Mouse (Mus musculus): ENCODE data around the gene Gm49380. TPM values are rescaled to one million over a fixed set of nuclear protein-coding genes. Genes with fewer than 3 reads are reported as not detected.

Gm49380 gene
- polyA plus RNA-seq, 1 experiment from 2014 or later: not detected

DNA sequence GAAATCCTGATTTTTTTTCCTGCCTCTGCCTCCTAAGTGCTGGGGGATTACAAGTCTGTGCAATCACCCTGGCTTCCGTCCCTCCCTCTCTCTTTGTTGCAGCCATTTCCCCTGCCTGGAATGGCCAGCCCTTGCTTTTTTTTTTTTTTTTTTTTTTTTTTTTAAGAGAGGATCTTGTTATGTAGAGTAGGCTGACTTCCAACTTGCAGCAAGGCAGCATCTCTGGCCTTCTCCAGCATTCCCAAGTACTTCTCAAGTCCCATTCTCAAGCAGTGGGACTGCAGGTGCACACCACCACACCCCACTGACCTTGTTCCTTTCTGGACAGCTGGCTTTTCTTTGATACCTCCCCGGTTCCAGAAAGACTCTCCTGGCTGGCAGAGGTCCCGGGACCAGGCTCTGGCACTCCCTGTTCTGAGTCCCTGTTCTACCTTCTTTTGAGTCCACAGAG, 14.1 kb upstream of the Gm49380 start:
- H3K9me3 ChIP-seq (replicated peaks; ENCODE audit: low read length): no peaks in the 10 kb centered on the region
- DNase-seq (ENCODE audit: low spot score) (peak; percentile 41), ATAC-seq (replicated peaks; ENCODE audit: low FRiP score, low read depth) (no peak)
- WGBS: 57% methylated on average over 3 of the region's 3 CpGs
- no peak for TF ChIP-seq CTCF (IDR thresholded peaks at IDR 0.05; ENCODE audit: low read depth)
- peak overlapping the region; percentile 20; the same call in 1 of the 2 replicates for H3K27ac ChIP-seq
- no peak overlapping the region for H3K9ac ChIP-seq (ENCODE audit: low read depth, low read length)
- H3K27me3 ChIP-seq (ENCODE audit: insufficient read depth, low read length): no peaks in the 10 kb centered on the region
- H3K4me2 ChIP-seq (ENCODE audit: low read length): no peak overlapping the region
- H3K4me1 ChIP-seq (replicated peaks; ENCODE audit: insufficient read depth, low read length): peaks cover 41% of the 10 kb centered on the region
- H3K36me3 ChIP-seq (ENCODE audit: insufficient read depth, low read length): no peaks in the 10 kb centered on the region
- no peak overlapping the region for H3K4me3 ChIP-seq (replicated peaks; ENCODE audit: low read depth, low read length)

DNA sequence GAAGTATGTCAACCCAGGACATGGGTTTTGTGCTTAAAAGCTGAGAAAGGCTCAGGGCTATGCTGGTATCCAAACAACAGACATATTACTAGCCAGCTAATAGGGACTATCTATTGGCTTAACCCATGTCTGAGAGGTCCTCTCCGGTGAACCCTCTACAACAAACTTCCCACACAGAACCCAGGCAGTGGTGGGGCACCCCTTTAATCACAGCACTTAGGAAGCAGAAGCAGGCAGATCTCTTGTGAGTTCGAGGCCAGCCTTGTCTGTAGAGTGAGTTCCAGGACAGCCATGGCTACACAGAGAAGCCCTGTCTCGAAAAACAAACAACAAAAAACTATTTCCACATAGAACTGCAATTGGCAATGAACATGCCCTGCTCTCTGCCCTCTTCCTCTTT, 13.4 kb upstream of the Gm49380 start:
- H3K4me2 ChIP-seq (ENCODE audit: low read length): no peak overlapping the region
- DNase-seq (ENCODE audit: low spot score) (no peak), ATAC-seq (replicated peaks; ENCODE audit: low FRiP score, low read depth) (no peak)
- no peak overlapping the region for H3K9ac ChIP-seq (ENCODE audit: low read depth, low read length)
- H3K4me1 ChIP-seq (replicated peaks; ENCODE audit: insufficient read depth, low read length): peaks cover 41% of the 10 kb centered on the region
- H3K27me3 ChIP-seq (ENCODE audit: insufficient read depth, low read length): no peaks in the 10 kb centered on the region
- no peaks in the 10 kb centered on the region for H3K36me3 ChIP-seq (ENCODE audit: insufficient read depth, low read length)
- H3K9me3 ChIP-seq (replicated peaks; ENCODE audit: low read length): no peaks in the 10 kb centered on the region
- TF ChIP-seq CTCF (IDR thresholded peaks at IDR 0.05; ENCODE audit: low read depth): no peak
- 81% methylated on average over 3 of the region's 3 CpGs for WGBS
- no peak overlapping the region for H3K4me3 ChIP-seq (replicated peaks; ENCODE audit: low read depth, low read length)
- peak overlapping the region; percentile 60; the same call in 1 of the 2 replicates for H3K27ac ChIP-seq

DNA sequence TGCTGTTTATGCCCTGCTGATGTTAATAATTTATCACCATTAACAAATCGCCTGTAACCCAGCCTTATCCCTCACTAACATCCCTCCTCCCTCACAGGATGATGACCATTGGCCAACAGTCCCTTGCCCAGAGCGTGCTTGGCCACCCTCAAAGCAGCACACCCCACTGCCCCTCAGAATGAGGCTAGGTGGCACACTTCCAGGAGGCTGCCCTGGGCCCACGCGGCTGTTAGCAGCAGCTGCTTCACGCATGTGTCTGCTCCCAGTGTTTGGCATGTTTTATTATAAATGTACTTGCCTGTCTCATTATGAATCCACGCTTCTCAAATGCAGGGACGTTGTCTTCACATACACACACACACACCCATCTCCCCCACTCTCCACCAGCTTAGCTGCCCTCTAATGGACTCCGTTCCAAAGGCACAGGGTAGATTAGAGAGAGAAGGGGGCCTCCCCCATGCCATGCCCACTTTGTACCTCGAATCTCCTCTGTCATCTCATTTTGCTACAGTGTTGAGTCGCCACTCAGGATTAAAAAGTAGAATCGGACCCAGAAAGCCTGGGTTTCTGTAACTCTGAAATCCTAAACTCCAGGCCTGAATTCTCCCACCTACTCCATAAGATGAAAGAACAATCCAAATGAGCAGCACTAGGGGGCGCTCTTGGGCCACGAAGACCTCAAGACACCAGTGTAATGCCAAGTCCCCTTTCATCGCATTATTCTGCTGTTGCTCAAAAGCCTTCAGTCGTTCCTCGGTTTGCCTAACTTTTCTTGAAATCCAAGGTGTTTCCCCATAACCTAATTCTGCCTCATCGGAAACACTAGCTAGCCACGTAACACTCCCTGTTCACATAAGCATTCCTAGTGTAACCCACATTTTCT, 12.5 kb upstream of the Gm49380 start:
- no peaks in the 10 kb centered on the region for H3K27me3 ChIP-seq (ENCODE audit: insufficient read depth, low read length)
- H3K4me1 ChIP-seq (replicated peaks; ENCODE audit: insufficient read depth, low read length): peaks cover 34% of the 10 kb centered on the region
- peak; percentile 91 for TF ChIP-seq CTCF (IDR thresholded peaks at IDR 0.05; ENCODE audit: low read depth)
- H3K9me3 ChIP-seq (replicated peaks; ENCODE audit: low read length): no peaks in the 10 kb centered on the region
- H3K36me3 ChIP-seq (ENCODE audit: insufficient read depth, low read length): no peaks in the 10 kb centered on the region
- DNase-seq (ENCODE audit: low spot score) (peak; percentile 96), ATAC-seq (replicated peaks; ENCODE audit: low FRiP score, low read depth) (peak; percentile 67)
- no peak overlapping the region for H3K9ac ChIP-seq (ENCODE audit: low read depth, low read length)
- H3K4me2 ChIP-seq (ENCODE audit: low read length): peak overlapping the region; percentile 37; the same call in 1 of the 2 replicates
- H3K27ac ChIP-seq: peak overlapping the region; percentile 65
- no peak overlapping the region for H3K4me3 ChIP-seq (replicated peaks; ENCODE audit: low read depth, low read length)
- 17% methylated on average over 18 of the region's 18 CpGs for WGBS

DNA sequence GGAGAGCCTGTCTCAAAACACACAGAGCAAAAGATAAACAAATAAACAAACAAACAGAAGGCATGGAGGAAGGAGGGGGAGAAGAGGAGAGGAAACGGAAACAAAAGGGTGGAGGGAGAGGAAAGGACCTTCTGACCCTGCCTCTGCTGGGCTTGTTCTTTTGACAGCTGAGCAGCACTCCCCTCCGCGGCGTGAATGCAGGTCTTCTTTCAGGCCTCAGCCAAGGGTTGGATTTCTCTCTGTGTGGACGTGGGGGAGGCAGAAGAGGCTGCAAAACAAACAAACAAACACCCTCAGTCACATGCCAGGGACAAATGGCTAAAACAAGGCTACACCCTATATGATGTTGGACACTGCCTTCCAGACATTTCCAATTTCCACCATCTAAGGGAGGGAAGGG, 11.7 kb upstream of the Gm49380 start:
- Histone ChIP-seq H3K4me2 (ENCODE audit: low read length) (no peak overlapping the region), H3K9ac (ENCODE audit: low read depth, low read length) (no peak overlapping the region), H3K36me3 (ENCODE audit: insufficient read depth, low read length) (no peaks in the 10 kb centered on the region), H3K4me1 (replicated peaks; ENCODE audit: insufficient read depth, low read length) (peaks cover 27% of the 10 kb centered on the region; the same call in 1 of the 2 replicates), H3K27ac (peak overlapping the region; percentile 65), H3K27me3 (ENCODE audit: insufficient read depth, low read length) (no peaks in the 10 kb centered on the region), H3K4me3 (replicated peaks; ENCODE audit: low read depth, low read length) (no peak overlapping the region), H3K9me3 (replicated peaks; ENCODE audit: low read length) (no peaks in the 10 kb centered on the region)
- DNase-seq (ENCODE audit: low spot score) (no peak), ATAC-seq (replicated peaks; ENCODE audit: low FRiP score, low read depth) (no peak)
- WGBS: 12% methylated on average over 5 of the region's 5 CpGs
- TF ChIP-seq CTCF (IDR thresholded peaks at IDR 0.05; ENCODE audit: low read depth): no peak

DNA sequence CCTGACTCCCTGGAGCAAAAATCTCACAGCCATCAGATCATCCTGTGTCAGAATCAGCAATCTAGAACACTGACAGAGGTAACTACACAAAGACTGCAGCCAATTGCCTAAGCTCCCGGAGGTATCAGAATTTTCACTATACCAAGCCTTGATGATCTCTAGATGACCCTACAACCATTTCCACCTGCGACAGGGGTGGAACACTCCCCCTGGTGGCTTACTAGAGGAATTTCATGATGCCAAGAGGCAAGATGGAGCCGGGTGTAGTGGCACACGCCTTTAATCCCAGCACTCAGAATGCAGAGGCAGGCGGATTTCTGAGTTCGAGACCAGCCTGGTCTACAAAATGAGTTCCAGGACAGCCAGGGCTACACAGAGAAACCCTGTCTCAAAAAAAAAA, 11.0 kb upstream of the Gm49380 start:
- TF ChIP-seq CTCF (IDR thresholded peaks at IDR 0.05; ENCODE audit: low read depth): peak; percentile 72

DNA sequence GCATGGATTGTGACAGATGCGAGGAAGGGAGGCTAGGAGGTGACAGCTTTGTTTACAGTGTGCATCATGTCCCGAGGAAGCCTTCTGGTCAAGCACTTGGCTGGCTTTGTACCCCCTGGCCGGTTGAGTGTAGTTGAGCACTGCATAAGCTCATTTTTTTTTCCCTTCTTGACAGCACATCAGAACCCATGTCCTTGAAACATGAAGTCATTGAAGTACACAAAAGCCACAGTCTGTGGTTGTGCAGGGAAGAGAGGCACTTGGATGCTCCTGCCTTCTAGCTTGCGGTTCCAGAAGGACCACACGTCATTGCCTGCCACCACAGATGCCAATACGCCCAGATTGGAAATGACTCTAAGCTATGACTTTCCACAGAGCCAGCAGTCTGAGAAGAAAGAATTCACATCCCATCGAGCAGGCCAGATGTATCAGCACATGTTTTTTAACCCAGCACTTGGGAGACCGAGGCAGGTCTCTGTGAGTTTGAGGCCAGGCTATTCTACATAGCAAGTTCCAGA, 6.7 kb upstream of the Gm49380 start:
- 74% methylated on average over 8 of the region's 8 CpGs for WGBS
- Histone ChIP-seq H3K9me3 (replicated peaks; ENCODE audit: low read length) (no peaks in the 10 kb centered on the region), H3K27ac (no peak overlapping the region), H3K4me1 (replicated peaks; ENCODE audit: insufficient read depth, low read length) (peaks cover 4% of the 10 kb centered on the region; the same call in 1 of the 2 replicates), H3K4me2 (ENCODE audit: low read length) (no peak overlapping the region), H3K9ac (ENCODE audit: low read depth, low read length) (no peak overlapping the region), H3K36me3 (ENCODE audit: insufficient read depth, low read length) (no peaks in the 10 kb centered on the region), H3K4me3 (replicated peaks; ENCODE audit: low read depth, low read length) (no peak overlapping the region), H3K27me3 (ENCODE audit: insufficient read depth, low read length) (no peaks in the 10 kb centered on the region)
- ATAC-seq (replicated peaks; ENCODE audit: low FRiP score, low read depth): no peak
- DNase-seq (ENCODE audit: low spot score): no peak
- no peak for TF ChIP-seq CTCF (IDR thresholded peaks at IDR 0.05; ENCODE audit: low read depth)

More for the DNA sequence above, 11.0 kb upstream of the Gm49380 start:
- no peak for ATAC-seq (replicated peaks; ENCODE audit: low FRiP score, low read depth)
- no peak for DNase-seq (ENCODE audit: low spot score)
- Histone ChIP-seq H3K4me1 (replicated peaks; ENCODE audit: insufficient read depth, low read length) (peaks cover 21% of the 10 kb centered on the region; the same call in 1 of the 2 replicates), H3K27me3 (ENCODE audit: insufficient read depth, low read length) (no peaks in the 10 kb centered on the region), H3K4me2 (ENCODE audit: low read length) (no peak overlapping the region), H3K4me3 (replicated peaks; ENCODE audit: low read depth, low read length) (no peak overlapping the region), H3K27ac (no peak overlapping the region), H3K36me3 (ENCODE audit: insufficient read depth, low read length) (no peaks in the 10 kb centered on the region), H3K9me3 (replicated peaks; ENCODE audit: low read length) (no peaks in the 10 kb centered on the region), H3K9ac (ENCODE audit: low read depth, low read length) (no peak overlapping the region)
- 76% methylated on average over 6 of the region's 6 CpGs for WGBS
